Mouse (Mus musculus) layer of hippocampus, adult 9-11 months (tissue): ENCODE measurements around the gene Twnk.

Experiments
- DNase-seq: peaks from one replicate; pipeline ENCODE4 v3.0.0; 2022

The Twnk gene

DNA sequence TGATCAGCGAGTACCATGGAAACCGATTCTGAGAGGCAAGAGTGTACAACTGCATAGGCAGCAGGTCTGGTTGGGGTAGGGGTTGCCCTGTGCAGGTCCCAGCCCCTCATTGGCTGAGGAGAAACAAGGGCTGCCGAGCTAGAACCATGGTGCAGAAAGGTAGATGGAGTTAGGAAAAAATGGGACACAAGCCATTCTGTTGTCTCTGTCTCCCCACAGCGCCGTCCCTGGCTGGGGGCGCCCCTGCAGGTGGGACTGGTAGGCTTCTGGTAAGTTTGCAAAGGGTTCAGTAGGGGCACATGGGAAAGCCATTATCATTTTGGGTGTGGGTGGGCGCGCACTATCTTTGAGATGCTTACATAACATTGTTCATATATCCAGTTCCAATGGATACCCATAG, 48.0 kb downstream of the Twnk start:
- no peak for DNase-seq

DNA sequence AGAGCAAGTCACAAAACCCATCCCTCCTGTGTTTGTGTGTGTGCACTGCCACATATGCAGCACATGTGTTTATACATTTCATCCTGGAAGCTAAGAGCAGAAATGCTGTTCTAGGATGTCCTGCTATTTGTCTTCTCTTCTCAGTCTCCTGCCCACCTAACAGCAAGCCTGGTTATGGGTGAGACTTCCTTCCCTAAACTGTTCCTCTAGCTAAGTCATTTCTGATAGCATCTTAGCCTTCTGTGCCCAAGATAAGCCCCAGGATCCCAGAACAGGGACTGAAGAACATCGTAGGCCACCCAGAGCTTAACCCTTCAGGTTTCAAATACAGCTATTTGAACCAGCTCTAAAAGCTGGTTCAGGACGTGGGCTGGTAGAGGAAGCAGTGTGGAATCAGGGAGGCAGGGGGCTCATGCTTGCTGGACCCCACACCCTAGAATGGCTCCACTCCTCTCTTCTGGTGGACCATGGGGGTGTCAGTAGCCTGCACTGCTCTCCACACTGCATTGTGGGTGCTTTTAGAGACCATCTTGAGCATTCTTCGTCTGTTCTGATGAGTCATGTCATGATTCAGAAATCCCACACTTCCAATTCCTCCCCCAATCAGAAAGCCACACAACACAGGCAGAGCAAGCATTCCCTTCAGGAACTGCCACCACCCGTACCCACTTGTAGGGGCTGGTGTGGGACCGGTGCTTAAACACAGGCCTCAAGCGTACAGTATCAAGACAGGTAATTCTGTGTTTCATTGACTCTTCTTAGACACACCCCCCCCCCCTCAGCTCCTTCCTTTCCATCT, 49.6 kb downstream of the Twnk start:
- no peak for DNase-seq

DNA sequence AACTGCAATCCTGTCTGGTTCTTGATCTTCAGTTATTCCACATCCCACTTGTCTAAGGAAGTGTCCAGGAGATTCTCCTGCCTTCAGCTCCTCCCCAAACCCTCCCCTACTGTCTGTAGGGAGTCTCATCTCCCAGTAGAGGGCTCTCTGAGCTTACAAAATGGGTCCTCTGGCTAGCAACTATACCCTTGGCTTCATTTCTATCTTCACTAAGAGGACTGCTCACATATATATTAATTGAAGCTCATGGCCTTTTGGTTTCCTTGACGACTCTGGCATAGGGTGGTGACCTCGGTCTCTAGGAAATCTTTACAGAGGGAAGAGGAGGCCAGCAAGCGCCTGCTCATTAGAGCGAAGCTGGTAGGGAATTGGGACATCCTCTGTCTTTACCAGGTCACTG, 50.9 kb downstream of the Twnk start:
- no peak for DNase-seq

DNA sequence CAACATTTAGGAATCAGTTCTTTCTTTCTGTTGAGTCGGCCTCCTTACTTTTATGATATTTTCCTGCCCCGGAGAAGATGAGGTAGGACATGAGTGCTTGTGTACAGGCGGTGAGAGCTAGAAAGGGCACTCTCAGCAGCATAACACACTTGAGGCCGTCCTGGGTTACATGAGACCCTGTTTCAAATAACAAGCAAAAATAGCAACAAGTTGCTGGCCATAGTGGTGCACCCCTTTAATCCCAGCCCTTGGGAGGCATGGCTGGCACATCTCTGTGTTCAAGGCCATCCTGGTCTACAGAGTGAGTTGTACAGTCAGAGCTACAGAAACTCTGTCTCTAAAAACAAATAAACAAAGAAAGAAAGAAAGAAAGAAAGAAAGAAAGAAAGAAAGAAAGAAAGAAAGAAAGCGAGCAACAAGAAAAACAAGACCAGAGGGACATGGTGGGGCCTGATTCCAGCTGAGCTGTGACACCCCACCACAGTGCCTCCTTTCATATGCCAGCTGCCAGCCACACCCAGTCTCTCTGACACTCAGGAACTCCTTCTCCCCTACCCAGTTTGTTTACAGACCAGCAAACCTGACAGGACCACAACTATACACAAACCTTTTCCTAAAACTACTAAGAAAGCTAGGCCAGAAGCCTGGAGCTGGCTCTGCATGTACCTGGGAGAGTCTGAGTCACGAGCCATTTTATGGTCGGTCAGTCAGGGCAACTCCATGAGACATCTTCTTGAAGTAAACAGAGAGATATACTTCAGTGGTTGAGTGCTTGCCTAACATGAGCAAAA, 51.6 kb downstream of the Twnk start:
- DNase-seq = no peak

DNA sequence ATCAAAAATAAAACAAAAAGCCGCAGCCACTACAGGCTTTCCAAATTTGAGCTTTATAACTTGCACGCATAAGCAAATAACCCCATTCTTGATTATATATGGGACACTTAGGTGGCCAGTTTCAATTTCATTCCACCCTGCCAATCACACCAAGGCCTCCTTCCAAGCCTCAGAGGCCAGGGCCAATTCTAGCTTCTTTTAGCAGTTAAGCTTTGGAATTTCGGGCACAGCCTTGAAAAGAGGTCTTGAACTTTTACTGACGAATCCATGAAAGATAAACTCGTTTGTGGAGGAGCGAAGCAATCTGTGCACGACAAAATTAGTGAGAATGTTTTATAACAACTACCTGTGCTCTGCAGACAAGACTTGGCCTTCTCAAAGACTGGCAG, 52.3 kb downstream of the Twnk start:
- DNase-seq = no peak

DNA sequence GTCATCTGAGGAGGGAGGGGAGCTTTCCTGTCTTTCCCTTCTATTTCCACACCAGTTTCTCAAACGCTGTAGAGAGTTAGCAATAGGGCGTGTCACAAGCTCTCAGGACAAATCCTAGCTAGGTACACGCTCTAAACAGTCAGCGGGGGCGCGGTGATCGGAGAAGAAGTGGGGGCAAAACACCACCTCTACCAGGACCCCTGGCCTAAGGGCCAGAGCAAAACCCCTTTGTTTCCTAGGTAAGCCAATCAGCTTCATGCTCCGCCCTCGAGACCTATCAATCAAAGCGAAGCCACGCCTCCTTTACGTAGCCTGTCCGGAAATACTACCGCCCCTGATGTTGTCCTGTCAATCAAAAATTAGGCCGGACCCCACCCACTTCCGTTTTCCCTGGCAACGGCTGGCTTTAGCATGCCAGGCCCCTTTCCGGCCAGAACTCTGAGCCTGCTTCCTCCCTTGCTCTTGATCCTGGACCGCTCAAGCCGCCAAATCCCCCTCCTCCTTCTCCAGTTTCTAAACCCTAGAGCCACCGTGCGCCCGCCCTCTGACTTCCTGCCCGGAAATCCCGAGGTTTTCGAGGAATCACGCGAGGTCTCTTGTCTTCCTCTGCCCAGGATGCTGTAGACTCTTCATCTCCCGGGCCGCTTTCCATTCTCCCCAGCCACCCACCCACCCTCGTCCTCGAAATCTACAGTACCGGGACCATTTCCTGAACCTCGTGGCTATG, 52.8 kb downstream of the Twnk start:
- peak; percentile 96 for DNase-seq

DNA sequence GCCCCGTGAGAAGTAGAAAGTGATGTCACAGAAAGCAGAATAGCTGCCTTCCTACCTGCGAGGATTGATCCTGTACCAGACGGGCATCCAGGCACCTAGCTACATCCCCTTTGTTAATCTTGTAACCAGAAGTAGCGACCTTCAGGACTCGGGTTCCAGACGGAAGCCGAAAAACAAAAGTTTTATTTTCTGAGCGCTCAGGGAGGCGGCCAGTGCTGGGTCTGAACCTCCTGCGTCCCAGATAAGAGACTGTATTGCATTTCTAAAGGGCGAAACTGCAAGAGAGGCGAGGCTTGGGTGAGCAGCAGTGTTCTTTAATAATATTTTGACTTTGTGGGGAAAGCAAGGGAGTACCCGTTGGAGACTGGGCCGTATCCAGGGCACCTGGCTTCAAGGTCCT, 53.4 kb downstream of the Twnk start:
- DNase-seq = no peak
